Mouse (Mus musculus) kidney, adult 2 months (tissue): Measurements from ENCODE around the gene Nmnat2. TPM values are rescaled to one million over a fixed set of nuclear protein-coding genes. Genes with fewer than 3 reads are reported as not detected.

Experiments
- DNase-seq: peaks from one replicate; pipeline ENCODE4 v3.0.0; 2021
- H3K27ac ChIP-seq: fragments of 200-500 bp; 2 replicates; pipeline ENCODE4 v1.5.1; 2012; ENCODE audit warnings: low read depth, low read length, control low read depth, inconsistent platforms; ENCODE audit not compliant: insufficient read depth
- H3K27me3 ChIP-seq: fragments of 200-500 bp; replicated peaks from 2 replicates; pipeline ENCODE4 v1.6.1; 2012; ENCODE audit warnings: mild to moderate bottlenecking, moderate library complexity, low read length, inconsistent platforms; ENCODE audit not compliant: control insufficient read depth, insufficient read depth
- H3K36me3 ChIP-seq: fragments of 200-500 bp; 2 replicates; pipeline ENCODE4 v1.6.1; 2012; ENCODE audit warnings: mild to moderate bottlenecking, moderate library complexity, low read length, inconsistent platforms; ENCODE audit not compliant: control insufficient read depth, insufficient read depth
- H3K4me1 ChIP-seq: fragments of 200-500 bp; 2 replicates; pipeline ENCODE4 v1.6.1; 2011; ENCODE audit warnings: low read length; ENCODE audit not compliant: control insufficient read depth, insufficient read depth
- H3K4me3 ChIP-seq: fragments of 200-500 bp; 2 replicates; pipeline ENCODE4 v1.5.1; 2011; ENCODE audit warnings: mild to moderate bottlenecking, low read depth, low read length, control low read depth; ENCODE audit not compliant: insufficient read depth
- CTCF ChIP-seq: fragments of 200-500 bp; conservative IDR thresholded peaks from 2 replicates; pipeline ENCODE4 v1.5.1; 2011; ENCODE audit warnings: low read depth, mild to moderate bottlenecking, control low read depth, low read length, moderate library complexity, mixed read lengths; ENCODE audit not compliant: insufficient read depth, insufficient read length
- POLR2A ChIP-seq: fragments of 200-500 bp; IDR thresholded peaks from one replicate; pipeline ENCODE4 v1.6.1; 2011; ENCODE audit warnings: low read depth, low read length, control low read depth
- WGBS: fragments of 180-500 bp; shearing (Covaris S2); methylation state at CpG from one replicate; pipeline ENCODE4 v1.1.7; 2018; 5-methylcytosine and 5-hydroxymethylcytosine counted together
- polyA plus RNA-seq: library from polyadenylated mRNA; depleted of rRNA; stranded (reverse); fragments of >200 nt; gene quantifications from 2 replicates; pipeline ENCODE4 v1.2.3, GENCODE M21; 2012; rRNA removed

The Nmnat2 gene
- polyA plus RNA-seq, 1 experiment: 0.41 TPM

GRCm38 (mm10) chr1:153153619-153154137, 198.9 kb downstream of the Nmnat2 start:
- H3K27ac ChIP-seq: no peak overlapping the region
- no peak for TF ChIP-seq POLR2A
- no peak for TF ChIP-seq CTCF
- no peaks in the 10 kb centered on the region for H3K36me3 ChIP-seq
- WGBS: 69% methylated on average over 10 of the region's 10 CpGs
- peak; percentile 12 for DNase-seq
- H3K27me3 ChIP-seq: no peaks in the 10 kb centered on the region
- no peak overlapping the region for H3K4me3 ChIP-seq
- H3K4me1 ChIP-seq: peaks cover 3% of the 10 kb centered on the region; the same call in 1 of the 2 replicates

GRCm38 (mm10) chr1:153155364-153155763, 200.6 kb downstream of the Nmnat2 start:
- Histone ChIP-seq H3K4me1 (peaks cover 3% of the 10 kb centered on the region; the same call in 1 of the 2 replicates), H3K36me3 (no peaks in the 10 kb centered on the region), H3K27me3 (no peaks in the 10 kb centered on the region), H3K4me3 (no peak overlapping the region), H3K27ac (no peak overlapping the region)
- DNase-seq: no peak
- TF ChIP-seq POLR2A (no peak), CTCF (no peak)
- 84% methylated on average over 8 of the region's 8 CpGs for WGBS

GRCm38 (mm10) chr1:153157021-153157623, 202.3 kb downstream of the Nmnat2 start:
- peak; percentile 78 for DNase-seq
- H3K4me3 ChIP-seq: no peak overlapping the region
- 49% methylated on average over 5 of the region's 5 CpGs for WGBS
- no peak overlapping the region for H3K27ac ChIP-seq
- TF ChIP-seq CTCF: no peak
- no peak for TF ChIP-seq POLR2A
- peaks cover 3% of the 10 kb centered on the region; the same call in 1 of the 2 replicates for H3K4me1 ChIP-seq
- no peaks in the 10 kb centered on the region for H3K27me3 ChIP-seq
- H3K36me3 ChIP-seq: no peaks in the 10 kb centered on the region

GRCm38 (mm10) chr1:153159137-153159536, 204.3 kb downstream of the Nmnat2 start:
- no peak for DNase-seq
- TF ChIP-seq CTCF (no peak), POLR2A (no peak)
- peaks cover 3% of the 10 kb centered on the region; the same call in 1 of the 2 replicates for H3K4me1 ChIP-seq
- no peaks in the 10 kb centered on the region for H3K36me3 ChIP-seq
- no peak overlapping the region for H3K4me3 ChIP-seq
- H3K27ac ChIP-seq: no peak overlapping the region
- WGBS: 93% methylated on average over 4 of the region's 4 CpGs
- no peaks in the 10 kb centered on the region for H3K27me3 ChIP-seq

- TF ChIP-seq POLR2A: no peak
- no peak for TF ChIP-seq CTCF
- Histone ChIP-seq H3K4me1 (no peaks in the 10 kb centered on the region), H3K27me3 (no peaks in the 10 kb centered on the region), H3K36me3 (no peaks in the 10 kb centered on the region), H3K4me3 (no peak overlapping the region), H3K27ac (no peak overlapping the region)
- DNase-seq: no peak
- 84% methylated on average over 3 of the region's 3 CpGs for WGBS
Measured at GRCm38 (mm10) chr1:153163831-153164230, 209.0 kb downstream of the Nmnat2 start.

- 91% methylated on average over 5 of the region's 5 CpGs for whole genome bisulfite sequencing
- H3K27ac ChIP-seq: no peak overlapping the region
- H3K36me3 ChIP-seq: no peaks in the 10 kb centered on the region
Measured at GRCm38 (mm10) chr1:153168293-153168692, 213.5 kb downstream of the Nmnat2 start.

More at GRCm38 (mm10) chr1:153168293-153168692, 213.5 kb downstream of the Nmnat2 start:
- Histone ChIP-seq H3K4me1 (peaks cover 2% of the 10 kb centered on the region; the same call in 1 of the 2 replicates), H3K27me3 (no peaks in the 10 kb centered on the region), H3K4me3 (no peak overlapping the region)
- no peak for TF ChIP-seq CTCF
- TF ChIP-seq POLR2A: no peak
- DNase-seq: no peak

Other genes starting within 250 kb of the Nmnat2 start
- gene Apobec4, start 204.4 kb upstream of the Nmnat2 start, polyA plus RNA-seq: not detected in 2 replicates
- 68.4 and 73.2 TPM in 2 replicates for gene Rgl1, start 188.6 kb upstream of the Nmnat2 start, polyA plus RNA-seq
- gene Arpc5, start 188.5 kb upstream of the Nmnat2 start, polyA plus RNA-seq: 67.4 and 67.5 TPM in 2 replicates
- 2.6 and 4.2 TPM in 2 replicates for gene Ncf2, start 154.8 kb upstream of the Nmnat2 start, polyA plus RNA-seq
- 46.8 and 56.1 TPM in 2 replicates for gene Smg7, start 52.3 kb upstream of the Nmnat2 start, polyA plus RNA-seq
- 7.0 TPM in 2 replicates for gene Lamc2, start 231.5 kb downstream of the Nmnat2 start, polyA plus RNA-seq